Mouse (Mus musculus) left cerebral cortex, postnatal 25 days (tissue): Measurements from ENCODE around the gene Uhrf2. TPM values are rescaled to one million over a fixed set of nuclear protein-coding genes. Genes with fewer than 3 reads are reported as not detected.

Experiments used
- DNase-seq, 2 experiments: peaks; one replicate each; pipeline ENCODE4 v3.0.0; 2022; ENCODE audit warnings: low spot score in 2 of 2, mixed read lengths in 1 of 2
- intact Hi-C: fragments of 180-260 bp; cut with DNase I; formaldehyde crosslinking; loops from one replicate; pipeline ENCODE4 v1.15.1; 2025
- total RNA-seq, 2 experiments: library from RNA; stranded (reverse); gene quantifications; 2 replicates each; pipeline ENCODE4 v1.2.3; 2021

Uhrf2 gene
- total RNA-seq, 2 experiments from 2014 or later: 52.0 to 57.4 TPM

DNA sequence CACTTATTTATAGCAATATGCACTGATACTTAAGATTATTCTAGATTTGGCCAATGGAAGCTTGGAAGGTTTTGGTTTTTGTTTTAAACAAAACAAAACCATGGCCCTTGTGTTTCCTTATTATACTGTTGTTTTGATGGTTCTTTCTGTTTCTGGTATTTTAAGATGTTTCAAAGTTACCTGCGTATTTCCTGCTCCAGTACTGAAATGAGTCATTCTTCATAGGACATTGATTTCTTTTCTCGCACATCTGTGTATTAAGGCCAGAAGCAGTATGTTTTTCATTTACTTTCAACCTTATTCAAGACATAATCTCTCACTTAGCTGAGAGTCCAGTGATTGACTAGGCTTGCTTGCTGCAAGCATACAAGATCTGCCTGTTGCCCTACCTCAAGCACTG is 13.4 kb downstream of the Uhrf2 start:
- intact Hi-C loops: no loop called here
- DNase-seq: no peak

DNA sequence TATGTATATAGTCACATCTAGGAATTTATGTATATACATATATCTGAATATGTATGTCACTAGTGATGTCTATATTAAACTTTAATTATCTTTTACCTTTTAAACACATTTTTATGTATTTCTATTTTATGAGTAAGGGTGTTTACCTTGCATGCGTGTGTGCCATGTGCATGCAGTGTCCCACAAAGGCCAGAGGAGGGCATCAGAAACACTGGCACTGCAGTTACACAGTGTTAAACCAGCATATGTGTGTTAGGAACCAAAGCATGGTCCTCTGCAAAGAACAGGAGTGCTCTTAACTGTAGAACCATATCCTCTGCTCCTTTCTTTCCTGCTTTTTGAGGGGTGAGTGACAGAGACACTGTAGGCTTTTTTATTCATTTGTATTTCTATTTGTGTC is 14.3 kb downstream of the Uhrf2 start:
- DNase-seq: no peak
- intact Hi-C loops: no loop called here

GRCm38 (mm10) chr19:30045857-30046256 is 15.5 kb downstream of the Uhrf2 start:
- intact Hi-C loops: no loop called here
- DNase-seq: no peak

DNA sequence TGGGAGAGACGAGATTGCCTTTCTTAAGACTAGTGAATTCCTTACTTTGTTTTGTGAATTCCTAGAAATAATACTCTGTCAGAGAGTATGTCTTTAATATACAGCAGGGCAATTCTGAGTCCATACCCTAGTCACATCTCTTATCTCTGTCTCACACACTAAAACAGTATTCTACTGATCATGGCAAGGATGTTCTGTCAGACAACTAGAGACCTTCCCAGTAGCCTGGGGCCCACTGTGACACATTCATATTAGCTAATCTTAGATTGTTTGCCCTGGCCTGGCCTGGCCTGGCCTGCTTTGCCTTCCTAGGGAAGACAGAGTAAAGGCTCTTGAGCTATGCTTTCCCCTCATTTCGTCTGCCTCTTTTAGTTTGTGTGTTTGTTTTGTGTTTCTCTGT is 20.3 kb downstream of the Uhrf2 start:
- intact Hi-C loops: no loop called here
- no peak for DNase-seq

- DNase-seq: no peak
- intact Hi-C loops: no loop called here
Measured at GRCm38 (mm10) chr19:30051479-30051878, 21.2 kb downstream of the Uhrf2 start.

- no peak for DNase-seq
- intact Hi-C loops: no loop called here
Measured at GRCm38 (mm10) chr19:30054218-30054617, 23.9 kb downstream of the Uhrf2 start.

DNA sequence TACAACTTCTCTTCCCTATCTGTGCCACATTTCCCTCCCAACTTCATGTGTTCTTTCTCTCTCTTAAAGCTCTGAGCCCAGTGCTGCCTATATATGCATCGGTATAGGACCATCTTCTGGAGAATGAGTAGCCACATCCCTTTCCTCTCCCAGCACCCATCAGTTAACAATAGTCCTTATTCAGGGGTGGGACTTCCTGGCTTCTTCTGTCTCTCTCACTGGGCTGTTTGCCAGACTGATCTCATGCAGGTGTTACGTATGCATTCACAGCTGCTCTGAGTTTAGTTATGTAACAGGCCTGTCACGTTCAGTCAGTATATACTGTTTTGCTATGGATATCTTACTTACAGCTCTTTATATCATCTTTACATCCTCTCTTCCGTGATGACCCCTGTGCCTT is 35.5 kb downstream of the Uhrf2 start:
- intact Hi-C loops: no loop called here
- DNase-seq: peak; percentile 48 to 56

- no peak for DNase-seq
- intact Hi-C loops: no loop called here
Measured at GRCm38 (mm10) chr19:30090163-30090562, 59.9 kb downstream of the Uhrf2 start.

DNA sequence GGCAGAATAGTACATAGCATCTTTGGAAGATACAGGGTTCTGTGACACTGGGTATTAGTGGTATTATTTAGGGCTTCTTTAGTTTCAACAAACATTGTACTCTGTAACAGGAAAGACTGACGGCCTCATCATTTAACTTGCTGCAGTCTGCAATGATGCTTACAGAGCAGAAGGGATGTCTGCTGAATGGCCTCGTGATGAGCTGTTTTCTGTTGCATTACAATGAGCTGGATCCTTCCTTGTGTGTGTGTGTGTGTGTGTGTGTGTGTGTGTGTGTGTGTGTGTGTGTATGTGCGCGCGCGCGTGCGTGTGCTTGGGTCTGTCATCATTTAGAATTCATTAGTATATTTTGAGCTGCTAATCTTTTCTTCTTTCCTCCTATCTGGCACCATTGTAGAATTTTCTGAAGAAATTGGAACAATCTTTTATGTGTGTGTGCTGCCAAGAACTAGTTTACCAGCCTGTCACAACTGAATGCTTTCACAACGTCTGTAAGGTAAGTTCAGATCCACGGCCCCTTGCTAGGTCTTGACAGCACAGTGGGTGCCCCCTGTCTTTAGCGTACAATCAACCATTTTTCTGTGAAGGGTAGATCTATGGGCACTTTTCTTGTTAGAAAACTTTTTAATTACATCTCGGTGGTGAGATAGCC is 61.5 kb downstream of the Uhrf2 start:
- intact Hi-C loops: no loop called here

DNA sequence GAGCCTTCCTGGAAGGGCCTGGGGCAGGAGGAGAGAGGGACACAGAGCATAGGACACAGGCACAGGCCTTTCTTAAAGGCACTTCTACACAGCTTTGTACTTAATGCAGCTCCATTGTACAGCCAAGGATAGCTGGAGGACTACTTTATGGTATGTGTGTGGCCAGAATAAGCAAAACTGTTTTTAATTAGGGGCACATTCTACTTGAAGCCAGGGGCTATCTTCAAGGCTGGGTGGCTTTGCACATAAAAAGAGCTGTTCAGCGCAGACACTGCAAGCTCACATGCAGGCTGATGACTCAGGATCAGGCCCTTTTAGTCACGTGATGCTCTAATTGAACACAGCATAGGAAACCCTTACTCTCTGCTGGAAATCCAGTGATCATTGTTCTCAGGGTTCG is 65.9 kb downstream of the Uhrf2 start:
- DNase-seq: no peak
- intact Hi-C loops: no loop called here

More for the DNA sequence above, 61.5 kb downstream of the Uhrf2 start:
- DNase-seq: no peak

DNA sequence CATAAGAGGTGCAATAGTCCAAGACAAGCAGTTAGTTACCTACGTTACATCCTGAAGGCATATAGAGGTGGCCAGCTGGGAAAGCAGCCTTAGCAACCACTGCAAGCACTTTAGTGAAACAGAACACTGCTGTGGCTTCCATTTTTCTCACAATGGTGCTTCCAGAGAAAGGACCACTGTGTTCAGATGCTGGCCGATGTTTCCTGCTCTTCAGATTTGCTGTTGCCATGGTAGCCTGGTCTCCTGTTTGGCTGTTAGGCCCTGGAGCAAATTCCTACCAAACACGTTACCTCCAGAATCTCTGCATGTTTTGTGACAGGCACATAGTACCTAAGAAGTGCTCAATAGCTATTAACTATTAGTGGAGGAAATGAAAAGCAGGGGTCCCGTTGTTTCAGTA is 66.7 kb downstream of the Uhrf2 start:
- no peak for DNase-seq
- intact Hi-C loops: no loop called here

- intact Hi-C loops: no loop called here
- DNase-seq: no peak
Measured at GRCm38 (mm10) chr19:30100571-30100970, 70.3 kb downstream of the Uhrf2 start.

DNA sequence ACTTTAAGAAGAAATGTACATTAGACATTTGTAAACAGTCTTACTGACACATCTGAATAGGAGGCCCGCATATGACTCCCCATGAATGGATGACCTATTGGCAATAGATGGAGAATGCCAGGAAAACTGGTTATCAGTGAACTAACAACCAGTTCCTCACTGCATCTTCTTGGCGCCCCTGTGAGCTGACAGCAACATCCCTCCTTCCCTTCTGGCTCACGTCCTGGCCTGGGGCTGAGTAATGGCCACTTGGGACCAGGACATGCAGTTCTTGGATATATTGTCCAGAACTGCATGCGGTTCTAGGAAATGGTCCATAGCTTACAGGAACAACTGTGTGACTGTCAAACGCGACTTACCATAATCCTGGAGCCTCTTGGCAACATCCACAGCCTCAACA is 72.3 kb downstream of the Uhrf2 start:
- intact Hi-C loops: no loop called here
- DNase-seq: no peak

GRCm38 (mm10) chr19:30105045-30105842 is 74.9 kb downstream of the Uhrf2 start:
- DNase-seq: no peak
- intact Hi-C loops: no loop called here

DNA sequence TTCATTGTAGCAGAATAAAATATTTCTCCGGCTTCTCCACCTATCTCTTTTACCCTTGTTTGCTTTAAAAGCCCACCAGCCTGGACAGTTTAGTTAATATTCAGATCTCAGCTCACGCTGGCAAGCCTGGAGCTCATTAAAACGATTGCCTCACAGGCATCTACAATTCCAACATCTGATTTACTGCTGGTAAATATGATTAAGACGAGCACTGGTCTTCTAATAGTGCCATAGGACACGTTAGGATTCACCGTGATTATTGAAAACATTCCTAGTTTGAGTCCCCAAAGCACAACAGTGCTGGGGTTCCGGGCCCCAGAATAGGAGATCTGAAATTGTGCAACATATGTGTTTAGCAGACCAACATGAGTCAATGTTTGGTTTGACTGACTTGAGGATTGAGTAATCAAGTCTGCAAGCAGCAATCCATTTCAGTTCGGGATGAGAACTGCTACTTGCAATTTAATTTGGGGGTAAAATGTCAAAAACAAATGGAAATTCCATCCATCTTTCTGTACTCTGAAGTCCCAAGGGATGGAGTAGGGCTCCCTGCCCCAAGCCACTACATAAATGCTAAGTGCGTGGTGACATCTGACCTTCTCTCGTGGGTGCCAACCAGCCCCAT is 77.0 kb downstream of the Uhrf2 start:
- no peak for DNase-seq
- intact Hi-C loops: no loop called here

DNA sequence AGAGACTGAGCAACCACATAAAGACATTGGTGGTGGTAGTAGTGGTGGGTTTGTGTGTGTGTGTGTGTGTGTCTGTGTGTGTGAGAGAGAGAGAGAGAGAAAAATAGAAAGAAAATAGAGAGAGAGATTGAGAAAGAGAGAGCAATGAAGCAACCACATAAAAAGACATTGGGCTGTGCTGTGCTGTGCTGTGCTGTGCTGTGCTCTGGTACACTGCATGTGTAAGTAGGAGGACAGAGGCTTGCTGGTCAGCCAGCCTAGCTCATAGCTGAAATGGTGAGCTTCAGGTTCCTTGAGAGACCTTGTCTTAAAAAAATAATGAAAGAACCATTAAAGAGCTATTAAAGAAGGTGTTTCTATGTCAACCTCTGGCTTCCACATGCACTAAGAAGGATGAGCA is 78.3 kb downstream of the Uhrf2 start:
- no peak for DNase-seq
- intact Hi-C loops: no loop called here

DNA sequence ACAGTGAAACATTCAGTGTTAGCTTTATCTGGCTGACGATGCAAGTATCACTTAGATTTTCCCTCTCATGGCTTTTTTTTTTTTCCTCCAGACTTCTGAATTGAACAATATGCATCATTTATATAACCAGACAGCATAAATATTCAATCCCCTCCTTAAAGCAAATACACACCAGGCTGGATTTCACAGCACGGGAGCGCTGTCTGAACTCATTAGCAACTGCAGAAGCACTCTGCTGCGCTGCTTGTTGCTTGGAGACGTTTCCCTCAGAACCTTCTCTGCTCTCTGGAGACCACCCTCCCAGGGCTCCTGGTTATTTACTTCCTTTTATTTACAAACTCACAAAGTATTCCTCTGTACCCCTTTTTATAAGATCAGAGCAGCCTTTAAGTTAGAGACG is 78.8 kb downstream of the Uhrf2 start:
- peak in 1 of 2 experiments; percentile 40 for DNase-seq
- intact Hi-C loops: no loop called here

- intact Hi-C loops: no loop called here
- no peak for DNase-seq
Measured at GRCm38 (mm10) chr19:30111421-30111820, 81.1 kb downstream of the Uhrf2 start.

DNA sequence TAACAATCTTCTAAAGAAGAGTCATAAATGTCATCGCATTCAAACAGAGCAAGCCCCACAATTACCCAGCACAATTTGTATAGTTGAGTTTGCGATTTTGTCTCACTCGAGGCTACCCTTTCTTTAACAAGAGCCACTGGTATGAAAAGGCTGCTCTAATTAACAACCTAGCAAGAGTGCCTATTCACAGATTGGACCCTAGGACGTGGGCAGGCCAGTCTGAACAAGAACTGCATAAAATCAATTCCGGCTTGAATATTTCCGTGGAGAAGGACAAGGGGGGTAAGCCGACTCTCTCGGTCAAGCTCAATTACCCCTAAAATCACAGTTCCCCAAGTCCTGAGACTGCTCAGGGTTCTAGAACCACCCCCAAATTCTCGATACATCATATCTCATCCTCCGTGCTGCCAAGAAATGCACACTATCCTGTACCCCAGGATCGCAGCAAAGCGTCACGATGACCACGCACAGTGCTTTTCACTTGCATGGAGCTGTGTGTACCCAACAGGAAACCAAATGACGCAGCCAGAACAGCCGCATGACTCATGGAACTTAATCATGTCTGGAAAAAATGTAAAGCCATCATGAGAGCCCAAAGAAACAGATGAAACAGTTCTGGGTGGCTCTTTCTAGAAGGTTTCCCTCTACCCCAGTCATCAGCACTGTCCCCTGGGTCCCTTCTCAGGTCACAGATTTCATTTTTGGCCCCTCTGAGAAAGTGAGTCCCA is 82.8 kb downstream of the Uhrf2 start:
- peak in 1 of 2 experiments; percentile 67 for DNase-seq
- intact Hi-C loops: no loop called here

- intact Hi-C loops: no loop called here
- DNase-seq: no peak
Measured at GRCm38 (mm10) chr19:30114919-30115441, 84.7 kb downstream of the Uhrf2 start.
